Mouse (Mus musculus) hindbrain, embryonic 13.5 days (tissue): ENCODE measurements at regions not wholly inside any gene's neighbourhood (a gene's known extent, or its start where the extent isn't known, plus 50 kb on each side); places are given as distances from the start of the nearest gene placed in this dataset.
"Not testable (repeated sequence)": the region's sequence is repeated elsewhere in the genome, so short reads cannot be mapped to it uniquely, and the experiment has no call there.

ENCODE experiments used
- ATAC-seq: fragments of 200-750 bp; cut with Nextera tagmentation; 2 replicates; pipeline ENCODE4 v1.8.0; 2017; ENCODE audit warnings: moderate TSS enrichment; ENCODE audit not compliant: low FRiP score
- H3K27ac ChIP-seq: fragments of 300-500 bp; sonication (generic); 2 replicates; pipeline ENCODE4 v1.5.1; 2015; ENCODE audit warnings: inconsistent platforms, mild to moderate bottlenecking, moderate library complexity
- H3K27me3 ChIP-seq: fragments of 300-500 bp; sonication (generic); 2 replicates; pipeline ENCODE4 v1.6.1; 2015; ENCODE audit warnings: mild to moderate bottlenecking, inconsistent platforms
- H3K36me3 ChIP-seq: fragments of 300-500 bp; sonication (generic); 2 replicates; pipeline ENCODE4 v1.6.1; 2015; ENCODE audit warnings: mild to moderate bottlenecking, inconsistent platforms
- H3K4me1 ChIP-seq: fragments of 300-500 bp; sonication (generic); replicated peaks from 2 replicates; pipeline ENCODE4 v1.6.1; 2015; ENCODE audit warnings: inconsistent platforms
- H3K4me2 ChIP-seq: fragments of 300-500 bp; sonication (generic); 2 replicates; pipeline ENCODE4 v1.6.1; 2015; ENCODE audit warnings: inconsistent platforms, mild to moderate bottlenecking, moderate library complexity
- H3K4me3 ChIP-seq: fragments of 300-500 bp; sonication (generic); 2 replicates; pipeline ENCODE4 v1.5.1; 2015; ENCODE audit warnings: mild to moderate bottlenecking, inconsistent platforms
- H3K9ac ChIP-seq: fragments of 300-500 bp; sonication (generic); 2 replicates; pipeline ENCODE4 v1.6.1; 2015; ENCODE audit warnings: mild to moderate bottlenecking, inconsistent platforms
- H3K9me3 ChIP-seq: fragments of 300-500 bp; sonication (generic); 2 replicates; pipeline ENCODE4 v1.6.1; 2016; ENCODE audit warnings: inconsistent platforms
- WGBS: fragments of 180-500 bp; shearing (Covaris S2); methylation state at CpG from one replicate; pipeline ENCODE4 v1.1.7; 2015; 5-methylcytosine and 5-hydroxymethylcytosine counted together

DNA sequence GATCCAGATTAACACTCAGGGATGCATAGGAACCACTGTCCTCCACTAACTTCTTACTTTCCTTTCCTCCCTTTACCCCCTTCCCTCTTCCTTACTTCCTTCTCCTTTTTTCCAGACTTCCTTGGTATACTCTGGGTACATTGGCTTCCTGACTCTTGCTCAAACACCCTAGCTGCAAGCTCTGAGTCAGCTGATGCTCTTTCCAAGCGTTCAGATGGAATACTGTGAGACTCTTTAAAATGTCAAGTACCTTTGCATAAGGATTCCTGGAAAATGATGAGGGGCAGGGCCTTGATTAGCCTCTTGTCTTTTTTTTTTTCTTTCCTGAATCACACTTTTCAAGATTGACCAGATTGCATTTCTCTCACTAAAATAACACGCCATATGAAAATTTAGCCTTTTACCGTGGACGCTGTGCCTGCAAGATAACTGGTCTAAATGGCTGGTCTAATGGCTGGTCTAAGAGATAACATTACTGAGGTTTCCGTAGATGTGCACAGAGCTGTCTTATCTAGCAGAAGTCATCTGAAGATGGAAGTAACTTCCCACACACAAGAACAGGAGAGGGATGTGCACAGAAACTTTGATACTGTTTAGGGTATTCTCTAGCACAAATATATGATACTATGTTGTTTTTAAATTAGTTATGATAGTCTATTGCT is 404.9 kb downstream of the Rprm start:
- H3K9ac ChIP-seq, result no peak overlapping the region
- H3K27ac ChIP-seq, result no peak overlapping the region
- no peak overlapping the region for H3K4me3 ChIP-seq
- 0 out of 2 replicates have a peak, but pooled peaks cover 3% of the 10 kb centered on the region for H3K4me1 ChIP-seq
- WGBS, result 87% methylated on average over 5 of the region's 5 CpGs
- H3K36me3 ChIP-seq, result no peaks in the 10 kb centered on the region
- no peaks in the 10 kb centered on the region for H3K27me3 ChIP-seq
- H3K4me2 ChIP-seq, result no peak overlapping the region
- H3K9me3 ChIP-seq, result no peaks in the 10 kb centered on the region
- ATAC-seq, result no peak

DNA sequence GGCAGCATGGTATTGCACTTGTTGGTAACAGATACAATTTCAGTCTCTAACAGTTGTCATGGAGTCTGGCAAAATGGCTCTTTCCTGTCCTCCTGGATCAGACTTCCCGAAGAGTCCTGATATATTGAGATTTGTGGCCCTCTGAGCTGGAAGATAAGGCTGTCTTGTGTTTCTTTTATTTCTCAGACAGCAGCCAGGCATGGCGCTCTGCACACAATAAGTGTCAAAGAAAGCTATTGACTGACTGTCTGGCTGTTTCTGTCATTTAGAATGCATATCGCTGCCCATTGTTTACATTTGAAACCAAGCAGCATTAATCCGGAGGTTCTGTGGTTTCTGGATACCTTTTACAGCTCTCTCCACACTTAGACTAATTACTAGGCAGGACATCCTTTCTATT is 402.8 kb downstream of the Rprm start:
- Histone ChIP-seq H3K27me3 (no peaks in the 10 kb centered on the region), H3K4me3 (no peak overlapping the region)
- no peak for ATAC-seq

DNA sequence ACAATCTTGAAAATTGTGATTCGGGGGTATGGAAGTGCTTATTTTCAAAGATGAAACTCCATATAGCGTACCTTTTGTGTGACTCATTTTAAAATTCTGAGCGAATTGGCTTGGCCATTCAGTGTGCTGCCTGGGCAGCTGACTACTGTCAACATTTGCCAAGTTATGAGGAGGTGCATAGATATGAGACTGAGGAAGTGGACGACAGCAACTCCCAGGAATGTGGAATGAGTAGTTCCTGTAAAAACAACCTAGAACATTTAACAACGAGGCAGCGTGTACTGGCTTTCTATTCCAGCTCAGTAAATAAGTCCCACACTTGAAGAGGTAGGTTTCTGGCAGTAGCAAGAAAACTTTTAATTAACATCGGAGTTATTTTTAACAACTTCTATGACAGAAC is 398.1 kb downstream of the Rprm start:
- no peaks in the 10 kb centered on the region for H3K27me3 ChIP-seq
- WGBS, result 92% methylated on average over 7 of the region's 7 CpGs
- no peaks in the 10 kb centered on the region for H3K36me3 ChIP-seq
- H3K9ac ChIP-seq, result no peak overlapping the region
- H3K4me3 ChIP-seq, result no peak overlapping the region
- H3K27ac ChIP-seq, result no peak overlapping the region
- no peaks in the 10 kb centered on the region for H3K9me3 ChIP-seq
- 0 out of 2 replicates have a peak, but pooled peaks cover 3% of the 10 kb centered on the region for H3K4me1 ChIP-seq
- H3K4me2 ChIP-seq, result no peak overlapping the region
- ATAC-seq, result no peak

More for the DNA sequence above, 402.8 kb downstream of the Rprm start:
- Histone ChIP-seq H3K4me2 (no peak overlapping the region), H3K36me3 (no peaks in the 10 kb centered on the region), H3K27ac (no peak overlapping the region), H3K9ac (no peak overlapping the region), H3K4me1 (0 out of 2 replicates have a peak, but pooled peaks cover 3% of the 10 kb centered on the region), H3K9me3 (no peaks in the 10 kb centered on the region)
- 12% methylated on average over 4 of the region's 4 CpGs for WGBS

DNA sequence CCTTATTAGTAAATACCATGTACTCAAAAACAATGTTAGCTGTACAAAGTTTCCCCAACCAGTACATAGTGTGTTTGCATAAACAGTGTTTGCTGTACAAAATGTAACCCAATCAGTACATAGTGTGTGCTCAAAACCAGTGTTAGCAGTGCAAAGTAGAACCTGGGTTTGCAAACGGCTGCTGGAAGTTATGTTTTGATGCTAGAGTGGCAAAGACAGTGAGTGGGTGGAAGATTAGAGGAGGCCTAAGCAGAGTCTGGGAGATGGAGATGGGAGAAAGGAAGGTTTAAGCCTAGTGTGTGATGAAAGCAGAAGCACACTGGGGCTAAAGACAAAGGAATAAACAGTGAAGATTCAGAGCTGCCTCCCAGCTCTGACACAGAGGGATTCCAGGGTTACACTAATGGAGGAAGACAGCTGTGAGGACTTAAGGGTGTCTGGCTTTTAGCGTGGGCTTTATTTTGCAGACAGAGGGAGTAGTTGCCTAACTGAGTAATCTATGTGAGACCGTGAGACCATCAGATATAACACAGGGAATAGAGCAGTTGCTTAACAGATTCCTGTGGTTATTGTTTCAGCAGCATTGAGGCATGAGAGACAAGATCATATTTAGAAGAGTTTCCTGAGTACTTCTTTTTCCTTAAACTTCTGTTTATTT is 396.0 kb downstream of the Rprm start:
- Histone ChIP-seq H3K27ac (no peak overlapping the region), H3K27me3 (no peaks in the 10 kb centered on the region), H3K4me1 (no peaks in the 10 kb centered on the region), H3K4me2 (no peak overlapping the region), H3K9me3 (no peaks in the 10 kb centered on the region), H3K36me3 (no peaks in the 10 kb centered on the region), H3K9ac (no peak overlapping the region), H3K4me3 (no peak overlapping the region)
- 54% methylated on average over 3 of the region's 3 CpGs for WGBS
- no peak; the same call in 1 of the 2 replicates for ATAC-seq

DNA sequence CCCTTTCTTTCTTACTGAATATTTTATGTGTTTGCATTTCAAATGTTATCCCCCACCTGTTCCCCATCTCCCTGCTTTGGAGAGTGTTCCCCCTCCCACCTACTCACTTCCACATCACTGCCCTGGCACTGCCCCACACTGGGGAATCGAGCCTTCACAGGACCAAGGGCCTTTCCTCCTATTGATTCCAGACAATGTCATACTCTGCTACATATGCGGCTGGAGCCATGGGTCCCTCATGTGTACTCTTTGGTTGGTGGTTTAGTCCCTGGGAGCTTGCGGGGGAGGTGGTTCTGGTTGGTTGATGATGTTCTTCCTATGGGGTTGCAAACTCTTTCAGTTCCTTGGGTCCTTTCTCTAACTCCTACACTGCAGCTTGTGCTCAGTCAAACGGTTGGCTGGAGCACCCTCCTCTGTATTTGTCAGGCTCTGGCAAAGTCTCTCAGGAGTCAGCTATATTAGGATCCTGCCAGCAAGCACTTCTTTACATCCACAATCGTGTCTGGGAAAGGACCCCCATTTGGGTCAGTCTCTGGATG is 393.7 kb downstream of the Rprm start:
- Histone ChIP-seq H3K4me3 (no peak overlapping the region), H3K27ac (no peak overlapping the region), H3K4me2 (no peak overlapping the region), H3K9ac (no peak overlapping the region), H3K27me3 (no peaks in the 10 kb centered on the region), H3K9me3 (no peaks in the 10 kb centered on the region), H3K36me3 (no peaks in the 10 kb centered on the region), H3K4me1 (no peaks in the 10 kb centered on the region)
- ATAC-seq, result no peak
- WGBS, result 68% methylated on average over 5 of the region's 5 CpGs

DNA sequence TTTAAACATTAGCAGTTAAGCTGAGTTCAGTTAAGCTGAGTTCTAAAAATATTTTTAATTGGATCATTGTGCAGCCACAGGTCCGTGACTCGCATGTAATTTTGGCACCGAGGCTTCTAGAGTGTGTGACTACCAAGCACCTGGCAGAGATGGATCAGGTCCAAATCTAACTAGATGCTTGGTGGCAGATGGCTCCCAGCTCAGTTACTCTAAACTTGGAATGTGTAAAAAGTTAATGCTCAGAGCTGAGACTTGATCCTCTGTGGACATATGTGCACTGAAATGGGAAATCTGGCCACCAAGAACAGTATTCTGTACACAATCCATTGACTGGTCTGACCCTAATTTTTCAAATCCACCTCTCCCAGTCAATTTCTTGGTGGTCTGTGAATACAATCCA is 374.1 kb downstream of the Rprm start:
- Histone ChIP-seq H3K4me2 (no peak overlapping the region), H3K4me1 (no peaks in the 10 kb centered on the region), H3K27me3 (no peaks in the 10 kb centered on the region), H3K9ac (no peak overlapping the region), H3K36me3 (no peaks in the 10 kb centered on the region), H3K4me3 (no peak overlapping the region), H3K27ac (no peak overlapping the region), H3K9me3 (no peaks in the 10 kb centered on the region)
- WGBS, result 76% methylated on average over 3 of the region's 3 CpGs
- ATAC-seq, result 0 out of 2 replicates have a peak, but pooled peaks have one; percentile 68

DNA sequence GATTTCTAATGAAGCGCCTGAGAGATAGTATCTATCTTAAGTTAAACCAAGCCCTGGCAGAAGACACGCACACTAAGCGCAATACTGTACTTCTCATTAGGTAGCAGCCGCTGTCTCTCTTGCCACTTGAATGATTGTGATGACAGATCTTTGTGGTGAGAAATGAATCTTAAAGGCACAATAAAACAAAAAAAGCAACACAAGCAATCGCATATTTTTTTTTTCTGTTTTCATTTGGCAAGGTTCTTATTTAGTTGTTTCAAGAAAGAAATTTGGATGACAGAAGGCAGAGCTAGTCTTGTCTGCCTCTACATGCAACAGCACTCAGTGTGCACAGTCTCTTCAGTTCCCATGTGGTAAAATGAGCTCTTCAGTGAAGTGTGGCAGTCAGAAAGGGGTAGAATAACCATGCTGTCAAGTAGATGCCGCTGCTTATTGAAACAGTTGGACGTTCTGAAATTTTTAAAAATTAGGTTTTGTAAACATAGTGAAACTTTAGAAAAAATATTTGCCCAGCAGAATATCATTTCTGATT is 372.2 kb downstream of the Rprm start:
- Histone ChIP-seq H3K4me1 (no peaks in the 10 kb centered on the region), H3K4me2 (no peak overlapping the region), H3K9ac (no peak overlapping the region), H3K36me3 (no peaks in the 10 kb centered on the region), H3K27me3 (no peaks in the 10 kb centered on the region), H3K4me3 (no peak overlapping the region), H3K9me3 (no peaks in the 10 kb centered on the region), H3K27ac (no peak overlapping the region)
- no peak for ATAC-seq
- 84% methylated on average over 7 of the region's 7 CpGs for WGBS

DNA sequence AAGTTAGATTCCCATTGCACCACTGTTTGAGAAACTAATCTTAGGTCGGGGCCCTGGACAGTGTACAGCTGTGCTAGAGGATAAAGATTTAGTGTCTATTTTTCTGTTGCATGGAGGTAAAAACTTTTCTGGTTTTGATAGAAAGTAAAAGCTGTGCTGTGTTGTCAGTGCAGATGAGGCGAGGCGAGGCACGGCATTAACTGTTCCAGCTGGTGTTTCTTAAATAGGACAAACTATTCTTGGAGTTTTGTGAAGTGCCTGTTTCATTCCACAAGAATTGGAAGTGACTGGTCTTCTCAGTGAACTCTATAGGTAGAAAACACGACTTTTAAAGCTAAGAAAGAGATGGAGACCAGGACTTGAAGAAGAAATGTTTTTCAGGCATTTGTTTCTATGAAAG is 370.3 kb downstream of the Rprm start:
- Histone ChIP-seq H3K9ac (no peak overlapping the region), H3K36me3 (no peaks in the 10 kb centered on the region), H3K27me3 (no peaks in the 10 kb centered on the region), H3K27ac (no peak overlapping the region), H3K4me3 (no peak overlapping the region), H3K9me3 (no peaks in the 10 kb centered on the region), H3K4me2 (no peak overlapping the region), H3K4me1 (no peaks in the 10 kb centered on the region)
- 79% methylated on average over 5 of the region's 5 CpGs for WGBS
- ATAC-seq, result no peak

DNA sequence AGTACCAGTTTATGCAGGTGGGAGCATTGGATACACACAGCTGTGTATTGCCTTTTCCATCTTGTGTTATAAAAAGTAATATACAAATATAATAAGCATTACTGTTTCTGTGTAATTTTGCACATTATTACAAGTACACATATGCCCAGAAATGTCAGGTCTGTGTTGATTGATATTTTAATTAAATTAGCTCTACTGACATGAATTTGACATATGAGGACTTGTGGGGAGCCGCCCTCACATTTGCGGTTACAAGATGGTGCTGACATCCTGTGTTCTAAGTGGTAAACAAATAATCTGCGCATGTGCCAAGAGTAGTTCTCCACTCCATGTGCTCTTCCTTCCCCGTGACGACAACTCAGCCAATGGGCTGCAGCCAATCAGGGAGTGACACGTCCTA is 362.1 kb downstream of the Rprm start:
- H3K27ac ChIP-seq, result no peak overlapping the region
- H3K4me2 ChIP-seq, result no peak overlapping the region
- WGBS, result 94% methylated on average over 6 of the region's 6 CpGs

DNA sequence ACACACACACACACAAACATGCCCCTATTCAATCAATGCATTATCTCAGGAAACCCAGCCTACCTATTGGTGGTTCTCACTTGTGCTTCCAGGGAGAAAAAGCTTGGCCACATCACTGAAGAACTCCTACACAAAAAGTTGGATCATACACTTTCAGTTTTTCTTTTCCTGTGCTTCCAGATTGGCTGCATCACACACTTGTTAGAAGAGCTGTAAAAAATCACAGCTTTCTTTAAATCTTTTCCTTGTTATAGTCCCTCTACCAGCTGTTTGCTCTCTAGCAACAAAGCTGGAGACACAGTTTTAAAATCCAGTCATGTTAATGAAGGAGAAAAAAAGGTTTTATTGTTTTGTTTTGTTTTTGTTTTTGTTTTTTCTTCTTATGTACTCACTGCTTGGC is 356.7 kb downstream of the Rprm start:
- ATAC-seq, result no peak
- Histone ChIP-seq H3K27me3 (no peaks in the 10 kb centered on the region), H3K4me2 (no peak overlapping the region), H3K9ac (no peak overlapping the region), H3K4me1 (no peaks in the 10 kb centered on the region), H3K27ac (no peak overlapping the region), H3K9me3 (no peaks in the 10 kb centered on the region), H3K4me3 (no peak overlapping the region), H3K36me3 (no peaks in the 10 kb centered on the region)

More for the DNA sequence above, 362.1 kb downstream of the Rprm start:
- Histone ChIP-seq H3K4me1 (no peaks in the 10 kb centered on the region), H3K9ac (no peak overlapping the region), H3K4me3 (no peak overlapping the region), H3K27me3 (no peaks in the 10 kb centered on the region), H3K9me3 (no peaks in the 10 kb centered on the region), H3K36me3 (no peaks in the 10 kb centered on the region)
- ATAC-seq, result no peak

DNA sequence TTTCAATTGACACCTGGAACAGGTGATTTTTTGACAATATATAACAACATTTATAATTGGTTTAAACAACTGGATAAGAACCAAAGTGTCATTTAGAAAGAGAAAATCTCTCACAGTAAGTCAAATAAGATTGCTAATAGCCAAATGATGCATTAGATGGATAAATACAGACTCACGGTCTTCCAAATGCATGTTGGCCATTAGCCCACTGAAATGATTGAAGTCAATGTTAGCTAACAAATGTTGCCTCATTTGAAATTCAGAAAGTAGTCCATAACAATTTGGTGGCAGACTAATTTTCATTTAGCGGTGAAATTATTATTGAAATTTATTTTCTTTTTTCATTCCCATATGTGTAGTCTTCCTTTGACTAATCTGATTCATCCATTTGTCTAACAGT is 354.9 kb downstream of the Rprm start:
- no peak overlapping the region for H3K9ac ChIP-seq
- H3K9me3 ChIP-seq, result no peaks in the 10 kb centered on the region
- WGBS, result 89% methylated on average over 2 of the region's 2 CpGs
- no peaks in the 10 kb centered on the region for H3K27me3 ChIP-seq
- H3K36me3 ChIP-seq, result no peaks in the 10 kb centered on the region
- no peak overlapping the region for H3K4me3 ChIP-seq
- H3K4me1 ChIP-seq, result no peaks in the 10 kb centered on the region
- H3K27ac ChIP-seq, result no peak overlapping the region
- ATAC-seq, result no peak
- H3K4me2 ChIP-seq, result no peak overlapping the region

DNA sequence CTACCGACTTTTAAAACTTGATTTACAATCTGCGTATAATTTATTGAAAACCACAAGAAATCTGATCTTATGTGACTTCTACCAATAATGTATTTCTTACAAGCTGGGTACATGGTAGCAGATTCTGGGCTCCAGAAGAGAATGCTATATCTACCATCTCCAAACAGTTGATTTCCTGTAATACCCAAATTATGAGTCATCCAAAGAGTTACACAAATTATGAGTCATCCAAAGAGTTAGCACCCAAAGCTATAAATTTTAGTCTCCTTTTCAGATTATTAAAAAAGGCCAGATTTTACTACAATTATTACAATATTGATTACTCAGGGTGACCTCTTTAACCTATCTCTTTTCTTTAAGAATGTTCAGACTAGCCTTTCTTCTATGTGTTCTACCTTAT is 321.9 kb downstream of the Rprm start:
- Histone ChIP-seq H3K9me3 (no peaks in the 10 kb centered on the region), H3K9ac (no peak overlapping the region), H3K4me1 (no peaks in the 10 kb centered on the region), H3K27ac (no peak overlapping the region), H3K36me3 (no peaks in the 10 kb centered on the region), H3K4me2 (no peak overlapping the region), H3K27me3 (no peaks in the 10 kb centered on the region), H3K4me3 (no peak overlapping the region)
- no peak for ATAC-seq
- 88% methylated on average over 2 of the region's 2 CpGs for WGBS

DNA sequence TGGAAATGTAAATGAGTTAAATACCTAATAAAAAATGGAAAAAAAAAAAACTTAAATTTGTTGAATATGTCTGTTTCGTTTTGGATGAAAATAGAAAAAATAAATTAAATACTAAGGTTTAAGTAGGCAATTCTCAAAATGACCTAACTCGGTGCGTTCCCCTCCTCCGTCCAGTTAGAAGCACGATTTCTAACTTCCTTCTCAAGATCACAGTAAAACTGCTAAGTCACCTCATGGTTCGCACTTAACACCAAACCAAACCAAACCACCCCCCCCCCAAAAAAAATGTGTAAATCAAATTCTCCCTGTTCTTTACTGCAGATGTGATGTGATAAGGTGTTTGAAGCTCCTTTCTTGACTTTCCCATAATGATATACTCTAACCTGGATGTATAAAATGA is 303.3 kb downstream of the Rprm start:
- not testable (repeated sequence) for H3K9me3 ChIP-seq, H3K27ac ChIP-seq, H3K4me3 ChIP-seq, H3K4me1 ChIP-seq, ATAC-seq, H3K27me3 ChIP-seq, H3K9ac ChIP-seq, H3K36me3 ChIP-seq, H3K4me2 ChIP-seq
- 97% methylated on average over 4 of the region's 6 CpGs for WGBS
